Mouse (Mus musculus): Measurements from ENCODE around the gene Emp2. TPM values are rescaled to one million over a fixed set of nuclear protein-coding genes. Genes with fewer than 3 reads are reported as not detected.
"Not testable (repeated sequence)": the region's sequence is repeated elsewhere in the genome, so short reads cannot be mapped to it uniquely, and the experiment has no call there.

Emp2 gene
- polyA plus RNA-seq, 2 experiments from 2014 or later, result 0.08 TPM; not detected in 1

- ATAC-seq, result no peak
These were observed 2.9 kb upstream of the Emp2 start for GRCm38 (mm10) chr16:10316493-10317196.

GRCm38 (mm10) chr16:10313226-10313625, 542 bp downstream of the Emp2 start:
- ATAC-seq, result no peak

GRCm38 (mm10) chr16:10311989-10312388, 1.8 kb downstream of the Emp2 start:
- no peak for ATAC-seq

- no peak for ATAC-seq
These were observed 2.7 kb downstream of the Emp2 start for GRCm38 (mm10) chr16:10311086-10311485.

GRCm38 (mm10) chr16:10310507-10310906, 3.3 kb downstream of the Emp2 start:
- ATAC-seq, result no peak

- no peak for ATAC-seq
These were observed 6.4 kb downstream of the Emp2 start for GRCm38 (mm10) chr16:10307351-10307750.

GRCm38 (mm10) chr16:10306101-10306500, 7.7 kb downstream of the Emp2 start:
- ATAC-seq, result no peak

GRCm38 (mm10) chr16:10301337-10301736, 12.4 kb downstream of the Emp2 start:
- no peak for ATAC-seq

GRCm38 (mm10) chr16:10300231-10301186, 13.3 kb downstream of the Emp2 start:
- no peak for ATAC-seq

- no peak for ATAC-seq
These were observed 14.1 kb downstream of the Emp2 start for GRCm38 (mm10) chr16:10299637-10300036.

- ATAC-seq, result no peak
These were observed 15.8 kb downstream of the Emp2 start for GRCm38 (mm10) chr16:10297696-10298644.

GRCm38 (mm10) chr16:10288115-10288514, 25.7 kb downstream of the Emp2 start:
- ATAC-seq, result no peak

- no peak for ATAC-seq
These were observed 27.1 kb downstream of the Emp2 start for GRCm38 (mm10) chr16:10286513-10287268.

- no peak for ATAC-seq
These were observed 31.9 kb downstream of the Emp2 start for GRCm38 (mm10) chr16:10281890-10282289.

GRCm38 (mm10) chr16:10280286-10280951, 33.3 kb downstream of the Emp2 start:
- no peak for ATAC-seq

GRCm38 (mm10) chr16:10276778-10277177, 37.0 kb downstream of the Emp2 start:
- not testable (repeated sequence) for ATAC-seq

GRCm38 (mm10) chr16:10274465-10274864, 39.3 kb downstream of the Emp2 start:
- no peak for ATAC-seq

- no peak for ATAC-seq
These were observed 41.5 kb downstream of the Emp2 start for GRCm38 (mm10) chr16:10272256-10272655.

- no peak for ATAC-seq
These were observed 59.8 kb downstream of the Emp2 start for GRCm38 (mm10) chr16:10253993-10254392.

- ATAC-seq, result no peak
These were observed 77.2 kb downstream of the Emp2 start for GRCm38 (mm10) chr16:10236601-10237000.
